Mouse (Mus musculus) MEL (cell line): ENCODE measurements around the gene Psma5.

Experiments
- BHLHE40 ChIP-seq: IDR thresholded peaks from 2 replicates; pipeline ENCODE4 v1.6.1; 2012; ENCODE audit warnings: low read depth, mild to moderate bottlenecking, inconsistent platforms, low read length, improper control_type of control experiment, borderline replicate concordance
- CTCF ChIP-seq, 3 experiments: IDR thresholded peaks in 2 of 3; conservative IDR thresholded peaks in 1 of 3; 2 replicates each; pipeline ENCODE4 v1.5.1; 2011 to 2012; ENCODE audit warnings: low read length in 3 of 3, low read depth in 2 of 3, mild to moderate bottlenecking in 2 of 3, improper control_type of control experiment in 1 of 3, inconsistent platforms in 1 of 3, mixed read lengths in 1 of 3, moderate library complexity in 1 of 3; ENCODE audit not compliant: control insufficient read depth in 1 of 3, insufficient read depth in 1 of 3, poor library complexity in 1 of 3, severe bottlenecking in 1 of 3
- MAX ChIP-seq: IDR thresholded peaks from 2 replicates; pipeline ENCODE4 v1.6.1; 2011; ENCODE audit warnings: low read length, improper control_type of control experiment
- MEF2A ChIP-seq: IDR thresholded peaks from 2 replicates; pipeline ENCODE4 v1.6.1; 2014; ENCODE audit warnings: low read depth, mild to moderate bottlenecking, inconsistent platforms, low read length, improper control_type of control experiment; ENCODE audit not compliant: poor library complexity, insufficient replicate concordance, severe bottlenecking; ENCODE audit errors: extremely low read depth
- POLR2A ChIP-seq, 2 experiments: IDR thresholded peaks; 2 replicates each; pipeline ENCODE4 v1.6.1; 2011 to 2012; ENCODE audit warnings: low read length in 2 of 2, mild to moderate bottlenecking in 2 of 2, control low read depth in 1 of 2, improper control_type of control experiment in 1 of 2, low read depth in 1 of 2, moderate library complexity in 1 of 2; ENCODE audit not compliant: control insufficient read depth in 1 of 2, insufficient read depth in 1 of 2, poor library complexity in 1 of 2
- POLR2AphosphoS2 ChIP-seq: IDR thresholded peaks from 2 replicates; pipeline ENCODE4 v1.6.1; 2011; ENCODE audit warnings: low read length, improper control_type of control experiment
- ZNF384 ChIP-seq: IDR thresholded peaks from 2 replicates; pipeline ENCODE4 v1.6.1; 2012; ENCODE audit warnings: low read depth, mild to moderate bottlenecking, inconsistent platforms, low read length, improper control_type of control experiment

DNA sequence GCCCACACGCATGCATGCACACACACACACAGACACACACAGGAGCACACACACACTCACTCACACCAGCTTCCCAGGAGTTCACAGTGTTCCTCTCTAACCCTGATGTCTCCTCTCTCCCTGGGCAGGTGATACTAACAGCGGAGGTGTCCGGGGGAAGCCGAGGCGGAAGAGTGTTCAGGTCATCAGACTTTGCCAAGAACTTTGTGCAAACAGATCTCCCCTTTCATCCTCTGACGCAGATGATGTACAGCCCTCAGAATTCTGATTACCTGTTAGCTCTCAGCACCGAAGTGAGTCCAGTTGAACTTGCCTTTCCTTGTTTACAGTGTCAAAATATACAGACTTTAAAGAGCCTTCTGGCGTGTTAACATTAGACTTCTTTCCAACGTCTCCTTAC, 68.8 kb downstream of the Psma5 start:
- TF ChIP-seq POLR2AphosphoS2 (no peak), MAX (no peak), MEF2A (no peak), CTCF (IDR thresholded peaks at IDR 0.05 in 2 of 3, conservative IDR thresholded peaks at IDR 0.05 in 1 of 3; ENCODE audit: control insufficient read depth in 1 of 3, insufficient read depth in 1 of 3, low read depth in 2 of 3, low read length in 3 of 3, poor library complexity in 1 of 3, severe bottlenecking in 1 of 3) (no peak), POLR2A (IDR thresholded peaks at IDR 0.05; ENCODE audit: control insufficient read depth in 1 of 2, insufficient read depth in 1 of 2, low read depth in 1 of 2, low read length in 2 of 2, poor library complexity in 1 of 2) (no peak), BHLHE40 (no peak), ZNF384 (no peak)
